Mouse (Mus musculus) liver, adult 2 months (tissue): ENCODE data around the gene Prdm2. TPM values are rescaled to one million over a fixed set of nuclear protein-coding genes. Genes with fewer than 3 reads are reported as not detected.
A peak's percentile ranks its signal among the peaks of the same experiment; 100 is the strongest.

Experiments used
- DNase-seq: peaks from one replicate; pipeline ENCODE4 v3.0.0-alpha.2; 2011; ENCODE audit warnings: low read depth, low spot score; ENCODE audit errors: extremely low read depth
- H3K27ac ChIP-seq: fragments of 200-500 bp; replicated peaks from 2 replicates; pipeline ENCODE4 v1.5.1; 2012; ENCODE audit warnings: low read depth, mild to moderate bottlenecking, control low read depth, inconsistent platforms, low read length; ENCODE audit not compliant: insufficient read depth
- H3K27me3 ChIP-seq: fragments of 200-500 bp; 2 replicates; pipeline ENCODE4 v1.6.1; 2012; ENCODE audit warnings: mild to moderate bottlenecking, moderate library complexity, low read length, inconsistent platforms; ENCODE audit not compliant: control insufficient read depth, insufficient read depth
- H3K36me3 ChIP-seq: fragments of 200-500 bp; 2 replicates; pipeline ENCODE4 v1.6.1; 2012; ENCODE audit warnings: low read length, inconsistent platforms; ENCODE audit not compliant: control insufficient read depth, insufficient read depth
- H3K4me1 ChIP-seq: fragments of 200-500 bp; 2 replicates; pipeline ENCODE4 v1.6.1; 2011; ENCODE audit warnings: low read length; ENCODE audit not compliant: control insufficient read depth, insufficient read depth
- H3K4me3 ChIP-seq: fragments of 200-500 bp; 2 replicates; pipeline ENCODE4 v1.5.1; 2011; ENCODE audit warnings: low read depth, mild to moderate bottlenecking, control low read depth, low read length, moderate library complexity; ENCODE audit not compliant: insufficient read depth
- H3K79me2 ChIP-seq: fragments of 200-500 bp; 2 replicates; pipeline ENCODE4 v1.6.1; 2012; ENCODE audit warnings: inconsistent platforms, mild to moderate bottlenecking, low read length, moderate library complexity; ENCODE audit not compliant: control insufficient read depth, insufficient read depth
- H3K9ac ChIP-seq: fragments of 200-500 bp; 2 replicates; pipeline ENCODE4 v1.6.1; 2012; ENCODE audit warnings: low read depth, mild to moderate bottlenecking, control low read depth, inconsistent platforms, low read length
- CTCF ChIP-seq: fragments of 200-500 bp; IDR thresholded peaks from 2 replicates; pipeline ENCODE4 v1.5.1; 2011; ENCODE audit warnings: low read depth, low read length, control low read depth
- POLR2A ChIP-seq: fragments of 200-500 bp; IDR thresholded peaks from 2 replicates; pipeline ENCODE4 v1.6.1; 2011; ENCODE audit warnings: low read length, control low read depth; ENCODE audit not compliant: insufficient read depth; ENCODE audit errors: extremely low read depth
- WGBS: fragments of 180-500 bp; shearing (Covaris S2); methylation state at CpG from one replicate; pipeline ENCODE4 v1.1.7; 2018; 5-methylcytosine and 5-hydroxymethylcytosine counted together
- polyA plus RNA-seq: library from polyadenylated mRNA; depleted of rRNA; stranded (reverse); fragments of >200 nt; gene quantifications from 2 replicates; pipeline ENCODE4 v1.2.3, GENCODE M21; 2012; rRNA removed
- total RNA-seq: library from RNA; depleted of rRNA; stranded (reverse); fragments of >200 nt; gene quantifications from 2 replicates; pipeline ENCODE4 v1.2.3, GENCODE M21; 2014; rRNA removed

The Prdm2 gene
- total RNA-seq (6.9 and 8.1 TPM in 2 replicates), polyA plus RNA-seq (4.9 and 7.9 TPM in 2 replicates)

DNA sequence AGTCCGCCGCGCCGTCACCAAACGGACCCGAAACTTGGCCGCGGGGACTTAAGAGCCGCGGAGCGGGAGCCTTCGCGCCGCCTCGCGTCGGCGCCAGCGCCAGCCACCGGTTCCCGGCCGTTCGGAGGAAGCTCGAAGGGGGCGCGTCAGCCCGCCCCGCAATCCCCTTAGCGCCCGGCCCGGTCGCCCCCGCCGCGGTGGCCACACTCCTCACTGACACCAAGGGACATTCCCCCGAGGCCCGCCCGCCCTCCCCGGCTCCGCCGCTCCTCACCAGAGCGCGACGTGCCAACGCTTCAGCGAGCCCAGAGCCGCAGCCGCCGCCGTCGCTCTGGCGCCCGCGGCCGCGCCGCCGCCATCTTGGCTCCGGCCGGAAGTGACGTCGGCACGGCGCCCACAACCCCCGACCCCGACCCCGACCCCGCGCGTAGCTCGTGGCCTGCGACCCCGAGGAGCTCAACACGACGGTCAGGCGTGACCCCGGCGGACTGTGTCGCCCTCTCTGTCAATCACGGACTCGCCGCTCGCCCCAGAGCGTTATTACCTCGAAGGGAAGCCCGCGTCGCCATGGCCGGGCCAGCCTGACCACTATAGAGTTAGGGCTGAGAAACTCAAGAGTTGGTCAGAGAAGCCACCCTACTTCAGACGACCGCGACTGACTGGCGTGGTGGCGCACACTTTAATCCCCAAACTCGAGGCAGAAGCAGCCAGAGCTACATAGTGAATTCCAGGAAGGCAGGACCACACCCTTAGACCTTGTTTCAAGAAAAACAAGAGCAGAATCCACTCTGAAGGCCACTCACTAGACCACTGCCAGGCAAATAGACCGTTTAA, at the start of gene Prdm2:
Prdm2 (minus strand) TSS at position 655 of the 834 bp plus-strand sequence.
- peak; percentile 41 for DNase-seq
- H3K79me2 ChIP-seq: peaks cover 17% of the 10 kb centered on the region; the same call in 1 of the 2 replicates
- WGBS: under 1% methylated on average over 87 of the region's 96 CpGs
- peak within 1 kb of the TSS; percentile 90 for H3K9ac ChIP-seq
- TF ChIP-seq CTCF: no peak
- TF ChIP-seq POLR2A: peak; percentile 71
- no peaks in the 10 kb centered on the region for H3K36me3 ChIP-seq
- H3K27ac ChIP-seq: peak within 1 kb of the TSS; percentile 98
- no peaks in the 10 kb centered on the region for H3K27me3 ChIP-seq
- peaks cover 17% of the 10 kb centered on the region; the same call in 1 of the 2 replicates for H3K4me1 ChIP-seq
- peak within 1 kb of the TSS; percentile 83 for H3K4me3 ChIP-seq

DNA sequence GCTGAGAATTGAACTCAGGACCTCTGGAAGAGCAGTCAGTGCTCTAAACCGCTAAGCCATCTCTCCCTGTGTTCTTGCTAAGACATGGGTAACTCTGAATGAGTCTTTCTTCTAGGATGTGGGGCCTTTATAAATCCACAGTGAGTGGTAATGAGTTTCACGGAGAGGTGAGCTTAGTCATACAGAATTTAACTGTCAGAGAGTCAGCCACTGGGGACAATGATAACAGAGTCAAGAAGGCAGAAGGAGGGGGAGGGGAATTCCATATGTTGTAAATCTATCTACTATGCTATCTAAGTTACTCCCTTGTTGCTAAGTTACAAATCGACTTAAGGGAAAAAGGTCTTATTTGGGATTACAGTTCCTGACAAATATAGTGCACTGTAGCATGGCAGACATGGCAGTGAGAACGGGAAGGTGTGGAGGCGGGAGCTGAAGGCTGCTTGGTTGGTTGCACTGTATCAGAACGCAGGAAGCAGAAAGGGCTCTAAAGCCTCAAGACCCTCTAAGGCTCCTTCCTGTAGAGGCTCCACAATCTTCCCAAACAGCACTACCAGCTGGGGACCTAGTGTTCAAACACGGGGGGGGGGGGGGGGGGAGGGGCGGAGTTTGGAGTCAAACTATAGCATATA, 47.0 kb upstream of the Prdm2 start:
- Histone ChIP-seq H3K27ac (no peak overlapping the region), H3K27me3 (no peaks in the 10 kb centered on the region), H3K4me1 (no peaks in the 10 kb centered on the region), H3K9ac (no peak overlapping the region), H3K79me2 (no peaks in the 10 kb centered on the region), H3K4me3 (no peak overlapping the region), H3K36me3 (no peaks in the 10 kb centered on the region)
- TF ChIP-seq POLR2A (no peak), CTCF (no peak)
- DNase-seq: no peak
- 49% methylated on average over 8 of the region's 8 CpGs for WGBS

DNA sequence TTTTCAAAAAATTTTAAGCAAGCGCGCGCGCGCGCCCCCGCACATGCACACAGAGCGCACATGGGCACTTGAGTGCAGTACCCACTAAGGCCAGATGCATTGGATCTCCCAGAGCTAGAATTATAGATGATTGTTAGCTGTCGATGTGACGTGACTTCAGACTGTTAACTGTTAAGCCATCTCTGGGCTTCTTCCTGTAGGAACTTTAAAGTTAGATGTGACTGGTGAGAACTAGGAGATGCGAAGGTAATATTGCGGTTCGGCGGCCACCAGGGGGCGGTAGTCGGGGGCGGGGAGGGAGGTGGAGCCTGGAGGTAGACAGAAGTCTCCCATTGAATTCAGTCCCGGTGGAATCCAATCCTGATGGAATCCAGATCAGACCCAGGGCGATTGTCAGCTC, 45.7 kb upstream of the Prdm2 start:
- Histone ChIP-seq H3K36me3 (no peaks in the 10 kb centered on the region), H3K9ac (no peak overlapping the region), H3K4me1 (no peaks in the 10 kb centered on the region), H3K27me3 (no peaks in the 10 kb centered on the region), H3K4me3 (no peak overlapping the region), H3K79me2 (no peaks in the 10 kb centered on the region), H3K27ac (no peak overlapping the region)
- WGBS: 37% methylated on average over 19 of the region's 19 CpGs
- no peak for DNase-seq
- peak; percentile 49 for TF ChIP-seq CTCF
- TF ChIP-seq POLR2A: no peak

DNA sequence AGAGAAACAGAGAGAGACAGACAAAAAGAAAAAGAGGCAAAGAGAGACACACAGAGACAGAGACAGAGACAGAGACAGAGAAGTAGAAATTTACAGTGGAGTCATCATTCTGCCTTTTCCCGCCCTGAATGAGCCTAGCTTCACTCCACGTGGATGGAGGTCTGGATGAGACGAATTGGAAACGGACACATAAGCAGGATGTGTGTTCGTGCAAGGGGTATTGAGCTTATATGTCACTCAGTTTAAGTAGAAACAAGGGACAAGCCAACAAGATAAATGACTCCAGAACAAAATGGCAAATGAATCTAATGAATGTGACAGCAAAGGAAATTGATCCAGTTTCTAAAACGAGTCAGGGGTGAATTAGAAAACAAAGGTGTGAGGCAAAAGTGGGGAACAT, 45.2 kb upstream of the Prdm2 start:
- Histone ChIP-seq H3K4me1 (no peaks in the 10 kb centered on the region), H3K9ac (no peak overlapping the region), H3K27me3 (no peaks in the 10 kb centered on the region), H3K79me2 (no peaks in the 10 kb centered on the region), H3K36me3 (no peaks in the 10 kb centered on the region), H3K27ac (no peak overlapping the region), H3K4me3 (no peak overlapping the region)
- WGBS: 42% methylated on average over 6 of the region's 6 CpGs
- DNase-seq: no peak
- no peak for TF ChIP-seq POLR2A
- TF ChIP-seq CTCF: no peak

DNA sequence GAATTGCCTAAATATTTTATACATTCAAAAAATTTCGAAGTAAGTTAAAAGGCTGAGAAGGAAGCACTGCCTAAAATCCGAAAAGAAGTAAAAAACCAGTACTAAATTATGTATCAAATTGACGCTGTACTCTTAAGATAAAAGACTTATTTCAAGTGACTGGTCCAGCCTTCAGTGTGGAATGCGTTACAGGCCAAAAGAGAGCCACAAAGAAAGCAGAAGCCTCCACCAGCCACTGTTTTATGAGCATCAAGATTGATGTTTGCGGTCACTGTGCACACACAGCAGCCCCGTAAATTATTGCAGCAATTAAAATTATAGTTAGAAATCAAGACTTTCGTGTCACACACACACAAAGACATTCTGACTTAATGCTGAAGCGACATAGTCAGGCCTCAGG, 42.7 kb upstream of the Prdm2 start:
- no peak overlapping the region for H3K27ac ChIP-seq
- H3K4me1 ChIP-seq: no peaks in the 10 kb centered on the region
- TF ChIP-seq POLR2A (no peak), CTCF (no peak)
- 86% methylated on average over 8 of the region's 8 CpGs for WGBS
- no peak overlapping the region for H3K4me3 ChIP-seq
- H3K9ac ChIP-seq: no peak overlapping the region
- no peaks in the 10 kb centered on the region for H3K36me3 ChIP-seq
- no peak for DNase-seq
- no peaks in the 10 kb centered on the region for H3K79me2 ChIP-seq
- H3K27me3 ChIP-seq: no peaks in the 10 kb centered on the region

DNA sequence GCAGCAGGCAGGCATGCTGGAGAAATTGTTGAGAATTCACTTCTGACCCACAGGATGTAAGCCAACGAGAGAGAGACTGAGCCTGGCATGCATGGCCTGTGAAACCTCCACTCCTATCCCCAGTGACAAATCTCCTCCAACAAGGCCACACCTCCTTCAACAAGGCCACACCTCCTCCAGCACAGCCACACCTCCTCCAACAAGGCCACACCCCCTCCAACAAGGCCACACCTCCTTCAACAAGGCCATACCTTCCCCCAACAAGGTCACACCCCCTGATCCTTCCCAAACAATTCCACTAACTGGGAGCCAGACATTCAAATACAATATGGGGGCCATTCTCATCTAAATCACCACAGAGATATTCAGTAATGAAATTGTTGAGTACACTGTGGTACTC, 40.6 kb upstream of the Prdm2 start:
- no peaks in the 10 kb centered on the region for H3K4me1 ChIP-seq
- H3K27me3 ChIP-seq: no peaks in the 10 kb centered on the region
- no peak overlapping the region for H3K4me3 ChIP-seq
- no peak for DNase-seq
- TF ChIP-seq POLR2A (no peak), CTCF (no peak)
- no peaks in the 10 kb centered on the region for H3K36me3 ChIP-seq
- H3K9ac ChIP-seq: no peak overlapping the region
- no peak overlapping the region for H3K27ac ChIP-seq
- 86% methylated on average over 1 of the region's 1 CpGs for WGBS
- H3K79me2 ChIP-seq: no peaks in the 10 kb centered on the region
